Mouse (Mus musculus): ENCODE results near the gene Mlycd. TPM values are rescaled to one million over a fixed set of nuclear protein-coding genes. Genes with fewer than 3 reads are reported as not detected.
"Not testable (repeated sequence)": the region's sequence is repeated elsewhere in the genome, so short reads cannot be mapped to it uniquely, and the experiment has no call there.

The Mlycd gene
- 9.7 and 11.5 TPM in 2 replicates for polyA plus RNA-seq (2014; fragmentation: Nextera tagmentation; extraction: Ambion mirVana)

- H3K27ac ChIP-seq (ENCODE audit: low read depth, low read length): peak within 1 kb of the TSS; percentile 87
- no peaks in the 10 kb centered on the region for H3K36me3 ChIP-seq (ENCODE audit: control insufficient read depth, insufficient read depth, low read length)
- H3K9ac ChIP-seq (ENCODE audit: low read length): peak within 1 kb of the TSS; percentile 89
- no peaks in the 10 kb centered on the region for H3K9me3 ChIP-seq (ENCODE audit: control insufficient read depth, low read length)
- peak within 1 kb of the TSS; percentile 82 for H3K4me3 ChIP-seq (ENCODE audit: low read depth, low read length)
- 2% methylated on average over 44 of the region's 44 CpGs for WGBS
- peak; percentile 95 for DNase-seq (ENCODE audit: low spot score)
- peak within 1 kb of the TSS; percentile 99 for H3K4me2 ChIP-seq (ENCODE audit: low read depth)
- peak; percentile 96 for ATAC-seq (ENCODE audit: insufficient read depth, low FRiP score, low TSS enrichment)
- no peaks in the 10 kb centered on the region for H3K27me3 ChIP-seq (ENCODE audit: control insufficient read depth, insufficient read depth, low read length)
- H3K4me1 ChIP-seq (ENCODE audit: control insufficient read depth, insufficient read depth, low read length): peaks cover 4% of the 10 kb centered on the region
These were observed at the start of gene Mlycd for GRCm38 (mm10) chr8:119394524-119395026. TSS of gene Mlycd (plus strand) at chr8:119394878.

DNA sequence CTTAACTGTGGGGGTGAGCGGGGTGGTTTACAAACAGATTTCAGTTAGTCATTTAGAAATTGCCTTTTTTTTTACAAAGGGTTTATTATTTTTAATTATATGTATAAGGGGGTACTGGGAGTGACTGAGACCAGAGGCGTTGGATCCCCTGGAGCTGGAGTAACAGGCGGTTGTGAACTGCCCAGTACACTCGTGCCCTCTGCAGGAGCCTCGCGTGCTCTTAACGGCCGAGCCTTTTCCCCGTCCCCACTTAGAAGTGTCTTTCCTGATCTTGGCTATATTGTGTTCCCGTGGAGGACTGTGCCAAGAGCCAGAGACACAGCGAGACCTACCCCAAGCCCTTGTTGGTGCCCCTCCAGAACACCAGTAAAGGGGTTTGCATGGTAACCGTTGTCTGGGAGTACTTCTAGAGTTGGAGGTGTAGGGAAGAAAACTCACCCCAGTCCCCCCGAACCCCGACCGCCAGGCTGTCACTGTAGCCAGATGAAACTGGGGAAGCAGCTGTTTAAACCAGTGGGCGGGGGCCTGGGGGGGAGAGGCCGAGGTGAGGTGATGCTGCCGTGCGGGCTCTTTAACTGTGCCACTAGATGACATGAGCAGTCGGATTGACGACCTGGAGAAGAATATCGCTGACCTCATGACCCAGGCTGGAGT lies 49.5 kb upstream of the Mlycd start:
- DNase-seq (ENCODE audit: low spot score) (no peak), ATAC-seq (ENCODE audit: insufficient read depth, low FRiP score, low TSS enrichment) (no peak)
- Histone ChIP-seq H3K27me3 (ENCODE audit: control insufficient read depth, insufficient read depth, low read length) (no peaks in the 10 kb centered on the region), H3K9me3 (ENCODE audit: control insufficient read depth, low read length) (0 out of 2 replicates have a peak, but pooled peaks cover 4% of the 10 kb centered on the region), H3K36me3 (ENCODE audit: control insufficient read depth, insufficient read depth, low read length) (peaks cover 10% of the 10 kb centered on the region; the same call in 1 of the 2 replicates), H3K4me2 (ENCODE audit: low read depth) (peak overlapping the region; percentile 47), H3K9ac (ENCODE audit: low read length) (peak overlapping the region; percentile 86), H3K4me3 (ENCODE audit: low read depth, low read length) (peak overlapping the region; percentile 83), H3K27ac (ENCODE audit: low read depth, low read length) (no peak overlapping the region), H3K4me1 (ENCODE audit: control insufficient read depth, insufficient read depth, low read length) (peaks cover 4% of the 10 kb centered on the region)
- WGBS: 53% methylated on average over 22 of the region's 22 CpGs

DNA sequence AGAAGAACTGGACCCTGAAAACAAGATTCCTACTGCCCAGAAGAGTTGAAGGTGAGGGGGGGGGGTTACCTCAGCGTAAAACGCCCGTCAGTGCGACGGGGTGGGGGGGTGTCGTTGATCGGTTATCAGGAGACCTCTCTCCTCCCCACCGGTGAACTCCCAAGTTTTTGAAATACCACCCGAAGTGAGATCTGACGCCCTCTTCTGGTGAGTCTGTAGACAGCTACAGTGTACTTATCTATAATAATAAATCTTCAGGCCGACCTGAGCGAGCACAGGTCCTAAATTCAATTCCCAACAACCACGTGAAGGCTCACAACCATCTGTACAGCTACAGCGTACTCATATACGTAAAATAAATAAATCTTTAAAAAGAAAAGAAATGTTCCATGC lies 49.0 kb upstream of the Mlycd start:
- Histone ChIP-seq H3K9me3 (ENCODE audit: control insufficient read depth, low read length) (0 out of 2 replicates have a peak, but pooled peaks cover 4% of the 10 kb centered on the region), H3K4me2 (ENCODE audit: low read depth) (no peak overlapping the region), H3K9ac (ENCODE audit: low read length) (no peak overlapping the region), H3K4me3 (ENCODE audit: low read depth, low read length) (no peak overlapping the region), H3K4me1 (ENCODE audit: control insufficient read depth, insufficient read depth, low read length) (peaks cover 4% of the 10 kb centered on the region), H3K36me3 (ENCODE audit: control insufficient read depth, insufficient read depth, low read length) (peaks cover 11% of the 10 kb centered on the region), H3K27ac (ENCODE audit: low read depth, low read length) (no peak overlapping the region), H3K27me3 (ENCODE audit: control insufficient read depth, insufficient read depth, low read length) (no peaks in the 10 kb centered on the region)
- ATAC-seq (ENCODE audit: insufficient read depth, low FRiP score, low TSS enrichment) (no peak), DNase-seq (ENCODE audit: low spot score) (no peak)
- WGBS: 87% methylated on average over 15 of the region's 15 CpGs

GRCm38 (mm10) chr8:119351647-119352046 lies 43.0 kb upstream of the Mlycd start:
- peaks cover 13% of the 10 kb centered on the region for H3K36me3 ChIP-seq (ENCODE audit: control insufficient read depth, insufficient read depth, low read length)
- H3K4me2 ChIP-seq (ENCODE audit: low read depth): no peak overlapping the region
- H3K4me3 ChIP-seq (ENCODE audit: low read depth, low read length): no peak overlapping the region
- no peaks in the 10 kb centered on the region for H3K9me3 ChIP-seq (ENCODE audit: control insufficient read depth, low read length)
- ATAC-seq (ENCODE audit: insufficient read depth, low FRiP score, low TSS enrichment) (no peak), DNase-seq (ENCODE audit: low spot score) (no peak)
- H3K4me1 ChIP-seq (ENCODE audit: control insufficient read depth, insufficient read depth, low read length): no peaks in the 10 kb centered on the region
- no peaks in the 10 kb centered on the region for H3K27me3 ChIP-seq (ENCODE audit: control insufficient read depth, insufficient read depth, low read length)
- 88% methylated on average over 19 of the region's 19 CpGs for WGBS
- no peak overlapping the region for H3K27ac ChIP-seq (ENCODE audit: low read depth, low read length)
- H3K9ac ChIP-seq (ENCODE audit: low read length): no peak overlapping the region

GRCm38 (mm10) chr8:119352977-119353658 lies 41.6 kb upstream of the Mlycd start:
- 89% methylated on average over 10 of the region's 10 CpGs for WGBS
- ATAC-seq (ENCODE audit: insufficient read depth, low FRiP score, low TSS enrichment): no peak
- no peak for DNase-seq (ENCODE audit: low spot score)
- Histone ChIP-seq H3K4me1 (ENCODE audit: control insufficient read depth, insufficient read depth, low read length) (no peaks in the 10 kb centered on the region), H3K27me3 (ENCODE audit: control insufficient read depth, insufficient read depth, low read length) (no peaks in the 10 kb centered on the region), H3K9ac (ENCODE audit: low read length) (no peak overlapping the region), H3K27ac (ENCODE audit: low read depth, low read length) (no peak overlapping the region), H3K9me3 (ENCODE audit: control insufficient read depth, low read length) (no peaks in the 10 kb centered on the region), H3K36me3 (ENCODE audit: control insufficient read depth, insufficient read depth, low read length) (peaks cover 8% of the 10 kb centered on the region; the same call in 1 of the 2 replicates), H3K4me3 (ENCODE audit: low read depth, low read length) (no peak overlapping the region), H3K4me2 (ENCODE audit: low read depth) (no peak overlapping the region)

GRCm38 (mm10) chr8:119353659-119354023 lies 41.0 kb upstream of the Mlycd start:
- no peak overlapping the region for H3K4me2 ChIP-seq (ENCODE audit: low read depth)
- peaks cover 8% of the 10 kb centered on the region; the same call in 1 of the 2 replicates for H3K36me3 ChIP-seq (ENCODE audit: control insufficient read depth, insufficient read depth, low read length)
- WGBS: 87% methylated on average over 6 of the region's 6 CpGs
- DNase-seq (ENCODE audit: low spot score) (no peak), ATAC-seq (ENCODE audit: insufficient read depth, low FRiP score, low TSS enrichment) (no peak)
- H3K27ac ChIP-seq (ENCODE audit: low read depth, low read length): no peak overlapping the region
- H3K27me3 ChIP-seq (ENCODE audit: control insufficient read depth, insufficient read depth, low read length): no peaks in the 10 kb centered on the region
- H3K4me1 ChIP-seq (ENCODE audit: control insufficient read depth, insufficient read depth, low read length): no peaks in the 10 kb centered on the region
- H3K9me3 ChIP-seq (ENCODE audit: control insufficient read depth, low read length): no peaks in the 10 kb centered on the region
- H3K9ac ChIP-seq (ENCODE audit: low read length): no peak overlapping the region
- H3K4me3 ChIP-seq (ENCODE audit: low read depth, low read length): no peak overlapping the region

GRCm38 (mm10) chr8:119356631-119357030 lies 38.0 kb upstream of the Mlycd start:
- not testable (repeated sequence) for H3K4me3 ChIP-seq (ENCODE audit: low read depth, low read length); H3K9ac ChIP-seq (ENCODE audit: low read length); H3K36me3 ChIP-seq (ENCODE audit: control insufficient read depth, insufficient read depth, low read length); H3K9me3 ChIP-seq (ENCODE audit: control insufficient read depth, low read length); ATAC-seq (ENCODE audit: insufficient read depth, low FRiP score, low TSS enrichment); H3K4me2 ChIP-seq (ENCODE audit: low read depth); H3K4me1 ChIP-seq (ENCODE audit: control insufficient read depth, insufficient read depth, low read length); DNase-seq (ENCODE audit: low spot score); H3K27me3 ChIP-seq (ENCODE audit: control insufficient read depth, insufficient read depth, low read length); H3K27ac ChIP-seq (ENCODE audit: low read depth, low read length)
- WGBS: 62% methylated on average over 5 of the region's 5 CpGs

GRCm38 (mm10) chr8:119358175-119358574 lies 36.5 kb upstream of the Mlycd start:
- Histone ChIP-seq H3K4me2 (ENCODE audit: low read depth) (no peak overlapping the region), H3K4me3 (ENCODE audit: low read depth, low read length) (no peak overlapping the region), H3K9ac (ENCODE audit: low read length) (no peak overlapping the region), H3K36me3 (ENCODE audit: control insufficient read depth, insufficient read depth, low read length) (no peaks in the 10 kb centered on the region), H3K27ac (ENCODE audit: low read depth, low read length) (no peak overlapping the region), H3K4me1 (ENCODE audit: control insufficient read depth, insufficient read depth, low read length) (no peaks in the 10 kb centered on the region), H3K27me3 (ENCODE audit: control insufficient read depth, insufficient read depth, low read length) (no peaks in the 10 kb centered on the region), H3K9me3 (ENCODE audit: control insufficient read depth, low read length) (no peaks in the 10 kb centered on the region)
- 80% methylated on average over 7 of the region's 7 CpGs for WGBS
- ATAC-seq (ENCODE audit: insufficient read depth, low FRiP score, low TSS enrichment) (no peak), DNase-seq (ENCODE audit: low spot score) (no peak)

- WGBS: 46% methylated on average over 14 of the region's 14 CpGs
- Histone ChIP-seq H3K27ac (ENCODE audit: low read depth, low read length) (no peak overlapping the region), H3K36me3 (ENCODE audit: control insufficient read depth, insufficient read depth, low read length) (no peaks in the 10 kb centered on the region), H3K4me1 (ENCODE audit: control insufficient read depth, insufficient read depth, low read length) (no peaks in the 10 kb centered on the region), H3K9ac (ENCODE audit: low read length) (no peak overlapping the region), H3K9me3 (ENCODE audit: control insufficient read depth, low read length) (no peaks in the 10 kb centered on the region), H3K27me3 (ENCODE audit: control insufficient read depth, insufficient read depth, low read length) (no peaks in the 10 kb centered on the region), H3K4me3 (ENCODE audit: low read depth, low read length) (no peak overlapping the region), H3K4me2 (ENCODE audit: low read depth) (no peak overlapping the region)
- no peak for ATAC-seq (ENCODE audit: insufficient read depth, low FRiP score, low TSS enrichment)
- peak; percentile 54 for DNase-seq (ENCODE audit: low spot score)
These were observed 35.8 kb upstream of the Mlycd start for GRCm38 (mm10) chr8:119358836-119359235.
